10 mouse cellular contexts compared by ENCODE assay signal in genomic region chr7:30443696-30444095, GRCm38 (mm10). TPM values are rescaled to one million over a fixed set of nuclear protein-coding genes. Genes with fewer than 3 reads are reported as not detected.
DNase-seq lines count a peak whose midpoint lies in the region; ATAC-seq and TF ChIP-seq lines count a peak whose summit lies in the region.
"Had no signal": no experiment of that assay in that cellular context is flagged by ENCODE, and none has a peak within 500 bp of the region (broad histone marks: within the 10 kb centered on the region; RNA-seq: fewer than 3 reads in every experiment).

No protein-coding gene starts in this region.

- WGBS in lung, embryonic 14.5 days: 23% methylated on average over 9 of the region's 9 CpGs
- WGBS in embryonic facial prominence, embryonic 15.5 days: 26% methylated on average over 9 of the region's 9 CpGs
- WGBS in intestine, embryonic 16.5 days: 22% methylated on average over 9 of the region's 9 CpGs
- WGBS in small intestine, adult 2 months: 15% methylated on average over 9 of the region's 9 CpGs

- peaks cover 13% of the 10 kb centered on the region for H3K27me3 ChIP-seq in lung, embryonic 14.5 days (ENCODE audit: insufficient read depth, low read length)
- no peaks in the 10 kb centered on the region for H3K27me3 ChIP-seq in embryonic facial prominence, embryonic 15.5 days
- H3K27me3 ChIP-seq in intestine, embryonic 16.5 days (replicated peaks; ENCODE audit: control insufficient read depth, insufficient read depth, low read length): peaks cover 5% of the 10 kb centered on the region; the same call in 1 of the 2 replicates
- H3K27me3 ChIP-seq in small intestine, adult 2 months (ENCODE audit: control insufficient read depth, insufficient read depth, low read length): 0 out of 2 replicates have a peak, but pooled peaks cover 4% of the 10 kb centered on the region

- H3K9me3 ChIP-seq in lung, embryonic 14.5 days (ENCODE audit: low read depth, low read length): no peaks in the 10 kb centered on the region; the same call in 1 of the 2 replicates
- H3K9me3 ChIP-seq in embryonic facial prominence, embryonic 15.5 days (replicated peaks): no peaks in the 10 kb centered on the region
- no peaks in the 10 kb centered on the region for H3K9me3 ChIP-seq in intestine, embryonic 16.5 days (ENCODE audit: control insufficient read depth, low read length)

- ATAC-seq in lung, embryonic 14.5 days (ENCODE audit: insufficient read depth): no peak
- no peak for ATAC-seq in embryonic facial prominence, embryonic 15.5 days (ENCODE audit: insufficient number of reproducible peaks, low FRiP score, low TSS enrichment, low read depth)
- no peak for ATAC-seq in intestine, embryonic 16.5 days

- no peak for TF ChIP-seq POLR2A in small intestine, adult 2 months (IDR thresholded peaks at IDR 0.05; ENCODE audit: low read depth, low read length)

- H3K4me2 ChIP-seq in lung, embryonic 14.5 days: peak overlapping the region; percentile 86
- H3K4me2 ChIP-seq in embryonic facial prominence, embryonic 15.5 days (replicated peaks): peak overlapping the region; percentile 87
- peak overlapping the region; percentile 93 for H3K4me2 ChIP-seq in intestine, embryonic 16.5 days (ENCODE audit: low read depth, low read length)

- peaks cover 13% of the 10 kb centered on the region for H3K4me1 ChIP-seq in lung, embryonic 14.5 days (ENCODE audit: insufficient read depth)
- H3K4me1 ChIP-seq in embryonic facial prominence, embryonic 15.5 days: peaks cover 16% of the 10 kb centered on the region
- peaks cover 15% of the 10 kb centered on the region for H3K4me1 ChIP-seq in intestine, embryonic 16.5 days (ENCODE audit: control insufficient read depth, insufficient read depth, low read length)
- H3K4me1 ChIP-seq in small intestine, adult 2 months (ENCODE audit: control insufficient read depth, insufficient read depth, insufficient read length, low read length): peaks cover 18% of the 10 kb centered on the region

- H3K27ac ChIP-seq in lung, embryonic 14.5 days (ENCODE audit: low read depth): no peak overlapping the region
- H3K27ac ChIP-seq in embryonic facial prominence, embryonic 15.5 days (replicated peaks): no peak overlapping the region
- no peak overlapping the region for H3K27ac ChIP-seq in intestine, embryonic 16.5 days (ENCODE audit: low read length)
- no peak overlapping the region for H3K27ac ChIP-seq in small intestine, adult 2 months (ENCODE audit: insufficient read depth, low read depth, low read length)

- H3K4me3 ChIP-seq in lung, embryonic 14.5 days (ENCODE audit: low read depth, low read length): peak overlapping the region; percentile 66; the same call in 1 of the 2 replicates
- H3K4me3 ChIP-seq in embryonic facial prominence, embryonic 15.5 days (replicated peaks): peak overlapping the region; percentile 69; the same call in 1 of the 2 replicates
- no peak overlapping the region; the same call in 1 of the 2 replicates for H3K4me3 ChIP-seq in intestine, embryonic 16.5 days (ENCODE audit: low read length)
- peak overlapping the region; percentile 70 for H3K4me3 ChIP-seq in small intestine, adult 2 months (ENCODE audit: low read depth, low read length)

- H3K36me3 ChIP-seq in lung, embryonic 14.5 days (ENCODE audit: insufficient read depth): no peaks in the 10 kb centered on the region
- H3K36me3 ChIP-seq in embryonic facial prominence, embryonic 15.5 days: peaks cover 19% of the 10 kb centered on the region; the same call in 1 of the 2 replicates
- no peaks in the 10 kb centered on the region for H3K36me3 ChIP-seq in intestine, embryonic 16.5 days (ENCODE audit: control insufficient read depth, insufficient read depth, low read length)
- H3K36me3 ChIP-seq in small intestine, adult 2 months (ENCODE audit: control insufficient read depth, insufficient read depth, low read length): peaks cover 3% of the 10 kb centered on the region; the same call in 1 of the 2 replicates

- TF ChIP-seq CTCF in lung, embryonic 14.5 days (IDR thresholded peaks at IDR 0.05; ENCODE audit: low read depth): no peak
- no peak for TF ChIP-seq CTCF in small intestine, adult 2 months (IDR thresholded peaks at IDR 0.05; ENCODE audit: extremely low read depth, insufficient read length, insufficient replicate concordance, low read depth, low read length)

- peak; percentile 20 for DNase-seq in lung, embryonic 14.5 days
- no peak for DNase-seq in lung, postnatal 36 days
- no peak for DNase-seq in left cerebral cortex, postnatal 36 days (ENCODE audit: low spot score in 2 of 2)
- DNase-seq in right cerebral cortex, postnatal 36 days (ENCODE audit: low spot score in 2 of 2): no peak
- DNase-seq in gastrocnemius, postnatal 4 days (ENCODE audit: low spot score in 2 of 2): no peak
- DNase-seq: gastrocnemius, postnatal 36 days; thymus, postnatal 25 days had no signal

- no peak overlapping the region for H3K9ac ChIP-seq in lung, embryonic 14.5 days
- H3K9ac ChIP-seq in embryonic facial prominence, embryonic 15.5 days: no peak overlapping the region
- no peak overlapping the region for H3K9ac ChIP-seq in intestine, embryonic 16.5 days (ENCODE audit: low read depth, low read length)

- intact Hi-C loops in left cerebral cortex, postnatal 36 days (cut with DNase I): loop anchor here (2.0 to 10.0 kb wide), 4 partner anchors 29 to 119 kb away; partner anchors contain the start of genes Arhgap33, Gm49396, Prodh2 and Psenen

RNA-seq across cellular contexts. Expression of gene Aplp1, which starts 1.6 kb away (rescaled TPM):
- 22.3 and 22.6 TPM in 2 replicates for polyA plus RNA-seq in lung, embryonic 14.5 days (2014; fragmentation: Nextera tagmentation; extraction: Ambion mirVana)
- polyA plus RNA-seq in embryonic facial prominence, embryonic 15.5 days (2015; fragmentation: Nextera tagmentation; extraction: Ambion mirVana): 52.0 and 61.3 TPM in 2 replicates
- polyA plus RNA-seq in intestine, embryonic 16.5 days (2015; fragmentation: Nextera tagmentation; extraction: Ambion mirVana): 32.4 and 33.3 TPM in 2 replicates
- 32.1 and 193 TPM in 2 replicates for polyA plus RNA-seq in small intestine, adult 2 months (2012; rRNA removed)
- 1,000 to 10,000 TPM; 1,238 to 1,418 TPM for total RNA-seq in left cerebral cortex, postnatal 36 days (2021)
- 1 to 10 TPM; 3.5 to 4.2 TPM for total RNA-seq in gastrocnemius, postnatal 4 days (2021)

RNA-seq across cellular contexts. Expression of gene Kirrel2, which starts 13.8 kb away (rescaled TPM):
- polyA plus RNA-seq in lung, embryonic 14.5 days (2014; fragmentation: Nextera tagmentation; extraction: Ambion mirVana): not detected in 2 replicates
- polyA plus RNA-seq in embryonic facial prominence, embryonic 15.5 days (2015; fragmentation: Nextera tagmentation; extraction: Ambion mirVana): 1.1 and 1.3 TPM in 2 replicates
- 1.0 and 1.1 TPM in 2 replicates for polyA plus RNA-seq in intestine, embryonic 16.5 days (2015; fragmentation: Nextera tagmentation; extraction: Ambion mirVana)
- polyA plus RNA-seq in small intestine, adult 2 months (2012; rRNA removed): 0.18 and 0.27 TPM in 2 replicates
- total RNA-seq in left cerebral cortex, postnatal 36 days (2021): 10 to 100 TPM; 12.9 to 17.8 TPM
- under 1 TPM; 0.39 to 0.93 TPM for total RNA-seq in gastrocnemius, postnatal 4 days (2021)
- total RNA-seq: gastrocnemius, postnatal 36 days had no signal

RNA-seq across cellular contexts. Expression of gene Nphs1, which starts 14.4 kb away (rescaled TPM):
- 0.19 TPM in 1 of 2 replicates, not detected in the other for polyA plus RNA-seq in lung, embryonic 14.5 days (2014; fragmentation: Nextera tagmentation; extraction: Ambion mirVana)
- 0.17 TPM in 2 replicates for polyA plus RNA-seq in embryonic facial prominence, embryonic 15.5 days (2015; fragmentation: Nextera tagmentation; extraction: Ambion mirVana)
- 0.94 and 1.8 TPM in 2 replicates for polyA plus RNA-seq in intestine, embryonic 16.5 days (2015; fragmentation: Nextera tagmentation; extraction: Ambion mirVana)
- 0.14 and 7.6 TPM in 2 replicates for polyA plus RNA-seq in small intestine, adult 2 months (2012; rRNA removed)
- total RNA-seq in left cerebral cortex, postnatal 36 days (2021): under 1 TPM; 0.99 to 1.00 TPM
- not detected for total RNA-seq in gastrocnemius, postnatal 4 days (2021)
- total RNA-seq: gastrocnemius, postnatal 36 days had no signal

RNA-seq across cellular contexts. Expression of gene Nfkbid, which starts 22.2 kb away (rescaled TPM):
- 1.7 and 2.0 TPM in 2 replicates for polyA plus RNA-seq in lung, embryonic 14.5 days (2014; fragmentation: Nextera tagmentation; extraction: Ambion mirVana)
- polyA plus RNA-seq in embryonic facial prominence, embryonic 15.5 days (2015; fragmentation: Nextera tagmentation; extraction: Ambion mirVana): 1.7 and 1.8 TPM in 2 replicates
- 2.6 TPM in 2 replicates for polyA plus RNA-seq in intestine, embryonic 16.5 days (2015; fragmentation: Nextera tagmentation; extraction: Ambion mirVana)
- 5.0 and 9.2 TPM in 2 replicates for polyA plus RNA-seq in small intestine, adult 2 months (2012; rRNA removed)
- 1 to 10 TPM; 2.9 to 3.6 TPM for total RNA-seq in left cerebral cortex, postnatal 36 days (2021)
- under 1 TPM; 0.56 to 0.67 TPM for total RNA-seq in gastrocnemius, postnatal 4 days (2021)

RNA-seq across cellular contexts. Expression of gene Hcst, which starts 24.0 kb away (rescaled TPM):
- polyA plus RNA-seq in lung, embryonic 14.5 days (2014; fragmentation: Nextera tagmentation; extraction: Ambion mirVana): 1.5 and 2.0 TPM in 2 replicates
- polyA plus RNA-seq in embryonic facial prominence, embryonic 15.5 days (2015; fragmentation: Nextera tagmentation; extraction: Ambion mirVana): 2.2 and 2.4 TPM in 2 replicates
- 2.4 and 3.1 TPM in 2 replicates for polyA plus RNA-seq in intestine, embryonic 16.5 days (2015; fragmentation: Nextera tagmentation; extraction: Ambion mirVana)
- 33.7 and 56.1 TPM in 2 replicates for polyA plus RNA-seq in small intestine, adult 2 months (2012; rRNA removed)
- 1 to 10 TPM; 1.2 to 2.1 TPM for total RNA-seq in left cerebral cortex, postnatal 36 days (2021)
- under 1 TPM in 1 of 2 experiments, not detected in 1; 0.74 TPM for total RNA-seq in gastrocnemius, postnatal 4 days (2021)
